Mouse (Mus musculus) urinary bladder, postnatal 4 days (tissue): ENCODE results near the gene Srcin1.

Experiments
- DNase-seq, 2 experiments: peaks; one replicate each; pipeline ENCODE4 v3.0.0; 2021 to 2022; ENCODE audit warnings: low spot score in 2 of 2

The Srcin1 gene

DNA sequence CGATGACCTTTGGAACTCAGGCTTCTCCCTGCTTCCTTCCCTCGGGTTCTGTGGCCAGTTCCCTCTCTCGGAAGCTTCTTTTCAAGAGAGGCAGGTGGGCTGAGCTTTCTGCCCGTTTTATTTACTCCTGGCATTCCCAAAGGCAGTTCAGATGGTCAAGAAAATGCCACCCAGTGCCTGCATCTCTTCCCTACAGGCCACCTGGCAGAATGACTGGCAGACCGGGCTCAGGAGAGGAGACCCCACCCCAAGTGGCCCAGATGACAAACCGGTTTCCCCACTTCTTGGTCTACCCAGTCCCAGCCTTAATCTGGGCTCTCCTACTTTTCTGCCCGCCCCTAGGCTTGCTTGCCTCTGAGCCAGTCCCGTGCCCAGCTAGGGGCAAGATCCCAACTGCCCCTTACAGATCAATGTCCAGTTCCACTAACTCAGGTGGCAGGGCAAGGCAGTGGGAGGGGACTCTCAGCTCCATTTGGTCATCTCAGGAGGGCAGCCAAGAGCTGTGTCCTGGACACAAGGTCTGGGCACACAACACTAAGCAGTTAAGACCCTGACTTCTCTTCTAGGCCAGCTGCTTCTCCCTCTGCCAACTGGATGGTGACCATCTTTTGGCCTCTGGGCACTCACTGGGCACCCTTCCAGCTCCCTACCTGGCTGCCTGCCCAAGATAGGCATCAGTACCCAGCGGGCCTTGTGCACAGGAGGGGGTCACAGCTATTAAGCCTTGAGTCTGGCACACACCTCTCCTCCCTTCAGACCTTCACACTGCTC is at the start of gene Srcin1:
Gene Srcin1 (minus strand): TSS at position 51 of the 771 bp plus-strand sequence.
- DNase-seq: peak in 1 of 2 experiments; percentile 71

DNA sequence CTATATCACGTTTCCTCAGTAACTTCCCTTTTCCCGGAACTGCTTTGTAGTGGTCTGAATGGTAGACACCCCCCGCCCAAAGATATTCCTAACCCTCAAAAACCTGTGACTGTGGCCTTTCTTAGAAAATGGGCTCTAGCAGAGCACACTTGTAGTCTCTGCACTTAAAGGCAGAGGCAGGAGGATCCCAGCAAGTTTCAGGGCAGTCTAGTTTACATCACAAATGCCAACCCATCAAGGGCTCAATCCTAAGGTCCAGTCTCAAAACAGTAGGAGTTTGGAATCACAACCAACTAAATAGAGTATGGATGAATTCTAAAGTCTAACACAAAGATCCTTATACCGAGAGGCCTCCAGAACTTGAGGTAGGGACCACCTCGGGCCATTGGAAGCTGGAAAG is 49.6 kb upstream of the Srcin1 start:
- DNase-seq: no peak

DNA sequence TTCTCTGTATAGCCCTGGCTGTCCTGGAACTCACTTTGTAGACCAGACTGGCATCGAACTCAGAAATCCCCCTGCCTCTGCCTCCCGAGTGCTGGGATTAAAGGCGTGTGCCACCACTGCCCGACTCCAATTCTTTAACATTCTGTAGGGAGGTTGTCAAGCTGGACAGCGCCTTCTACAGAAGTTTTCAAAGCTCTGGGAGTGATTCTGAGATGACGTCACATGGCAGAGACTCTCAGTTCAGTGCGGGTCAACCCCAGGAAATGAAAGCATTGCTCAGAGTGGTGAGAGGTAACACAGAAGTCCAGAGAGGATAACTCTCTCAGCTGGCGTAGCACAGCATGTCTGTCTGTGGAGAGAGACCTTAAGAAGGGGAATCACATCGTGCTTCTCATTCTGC is 47.2 kb upstream of the Srcin1 start:
- DNase-seq: no peak

DNA sequence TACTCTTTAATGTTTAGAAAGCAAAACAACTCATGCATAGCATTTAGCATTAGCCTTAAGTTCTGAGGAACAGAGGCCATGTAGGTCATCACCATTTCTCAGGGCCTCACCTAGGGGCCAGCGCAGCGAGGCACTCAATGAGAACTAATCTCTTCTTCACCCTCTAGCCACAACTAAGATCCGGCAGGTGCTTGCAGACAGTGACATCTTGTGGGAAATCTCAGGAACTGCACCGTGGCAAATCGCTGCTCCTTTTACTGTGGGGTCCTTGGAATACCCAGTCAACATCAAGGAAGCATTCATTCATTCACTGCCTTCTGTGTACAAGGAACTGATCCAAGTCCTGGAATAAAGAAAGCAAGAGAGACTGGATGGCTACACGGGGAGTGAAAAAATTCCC is 46.5 kb upstream of the Srcin1 start:
- DNase-seq: peak; percentile 42 to 69

DNA sequence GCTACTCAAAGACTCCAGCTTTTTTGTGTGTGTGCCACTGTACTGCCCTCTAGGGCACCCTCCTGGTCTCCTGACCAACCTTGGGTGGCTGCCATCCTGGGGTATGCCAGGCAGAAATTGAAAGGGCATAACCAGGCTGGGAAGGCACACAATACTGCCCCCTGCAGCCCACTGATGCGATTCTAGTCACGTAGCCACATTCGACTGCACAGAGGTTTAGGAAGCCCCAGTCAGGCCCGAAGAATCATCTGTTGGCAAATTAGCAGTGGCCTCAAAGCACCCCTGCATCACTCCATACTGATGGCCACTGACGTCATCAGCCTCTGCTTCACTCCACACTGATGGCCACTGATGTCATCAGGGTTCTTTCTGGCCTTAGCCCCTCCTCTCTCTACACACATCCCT is 43.4 kb upstream of the Srcin1 start:
- DNase-seq: peak; percentile 30 to 69

DNA sequence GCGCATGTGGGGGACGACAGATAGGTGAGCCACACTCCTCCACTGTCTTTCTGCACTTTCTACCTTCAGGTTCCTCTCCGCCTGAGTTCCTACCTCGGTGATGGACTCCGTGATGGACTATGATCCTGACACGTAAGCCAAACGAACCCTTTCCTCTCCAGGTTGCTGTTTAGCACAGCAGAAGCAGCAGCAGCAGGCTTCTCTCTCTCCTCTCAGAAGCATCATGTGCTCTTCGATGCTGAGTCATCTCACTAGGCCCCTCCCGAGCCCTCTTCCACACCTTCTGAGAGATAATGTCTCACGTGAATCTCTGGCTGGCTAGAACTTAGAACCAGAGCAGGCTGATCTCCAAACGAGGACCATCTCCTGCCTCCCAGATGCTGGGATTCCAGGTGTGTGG is 42.4 kb upstream of the Srcin1 start:
- no peak for DNase-seq

DNA sequence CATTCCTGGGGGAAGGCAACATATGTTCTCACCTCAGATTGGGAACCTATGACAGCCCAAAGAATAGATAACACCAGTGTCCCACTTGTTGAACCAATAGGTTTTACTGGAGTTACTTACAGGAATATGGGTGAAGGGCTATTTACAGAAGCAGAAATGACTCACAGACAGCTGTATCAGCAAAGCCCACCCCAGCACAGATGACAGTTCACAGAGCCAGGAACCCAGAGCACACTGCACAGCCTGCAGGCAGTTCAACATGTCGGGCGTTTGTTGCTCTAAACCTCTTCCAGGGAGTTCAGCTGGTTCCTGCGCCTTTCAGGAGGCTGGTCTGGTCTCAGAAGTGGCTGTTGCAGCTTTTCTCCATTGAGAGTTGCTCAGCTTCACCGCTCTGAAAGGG is 39.3 kb upstream of the Srcin1 start:
- DNase-seq: no peak

DNA sequence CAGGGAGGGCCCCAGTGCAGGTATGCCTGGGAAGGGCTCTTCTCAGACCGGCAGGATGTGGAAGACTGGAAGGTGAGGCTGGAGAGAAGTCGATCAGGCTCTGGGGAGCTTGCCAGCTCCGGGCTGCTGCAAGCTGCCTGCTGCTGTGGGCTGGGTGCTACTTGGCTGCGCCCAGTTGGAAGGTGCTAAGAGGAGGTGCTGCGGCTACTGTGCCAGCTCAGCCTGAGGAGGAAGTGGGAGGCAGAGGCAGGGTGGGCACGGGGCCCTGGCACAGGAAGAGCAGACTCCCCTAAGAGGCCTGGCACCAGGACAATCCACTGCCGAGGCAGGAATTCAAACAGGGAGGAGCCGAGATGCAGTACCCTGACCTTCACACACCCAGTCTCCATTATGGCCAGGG is 35.1 kb upstream of the Srcin1 start:
- DNase-seq: no peak

DNA sequence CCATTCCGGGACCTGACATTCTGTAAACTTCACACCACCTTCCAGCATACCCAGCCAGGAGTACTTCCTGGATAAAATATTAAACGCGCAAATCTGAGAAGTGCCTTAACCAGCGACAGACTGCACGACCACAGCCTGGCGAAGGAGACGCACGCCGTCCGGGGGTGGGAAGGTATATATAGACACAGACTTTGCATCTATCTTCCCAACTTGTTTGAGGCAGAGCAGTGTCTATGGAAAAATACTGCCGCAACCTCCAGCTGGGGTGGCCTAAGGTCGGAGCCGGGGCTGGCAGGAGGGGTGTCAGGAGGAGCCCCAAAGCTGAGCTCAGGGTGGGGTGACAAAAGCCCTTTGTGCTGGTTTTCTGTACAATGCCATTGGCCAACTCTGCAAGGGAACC is 33.8 kb upstream of the Srcin1 start:
- no peak for DNase-seq

DNA sequence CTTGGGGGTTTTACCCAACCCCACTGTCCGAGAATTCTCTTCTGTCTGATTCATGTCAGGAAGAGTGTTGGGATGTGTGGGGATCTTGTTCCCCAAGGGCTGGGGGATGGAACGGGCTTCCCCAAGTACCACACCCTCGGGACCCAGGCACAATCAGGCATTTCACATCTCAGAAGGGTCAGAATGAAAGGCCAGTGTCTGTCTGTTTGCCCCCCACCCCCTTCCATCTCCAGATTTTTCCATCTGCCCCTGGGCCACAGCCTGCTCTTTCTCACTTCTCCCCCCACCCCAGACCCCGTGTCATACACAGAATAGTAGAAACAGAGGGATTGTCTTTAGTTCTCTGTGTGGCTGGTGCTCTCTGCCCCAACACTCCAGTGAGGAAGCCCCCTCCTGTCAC is 32.9 kb upstream of the Srcin1 start:
- DNase-seq: no peak

DNA sequence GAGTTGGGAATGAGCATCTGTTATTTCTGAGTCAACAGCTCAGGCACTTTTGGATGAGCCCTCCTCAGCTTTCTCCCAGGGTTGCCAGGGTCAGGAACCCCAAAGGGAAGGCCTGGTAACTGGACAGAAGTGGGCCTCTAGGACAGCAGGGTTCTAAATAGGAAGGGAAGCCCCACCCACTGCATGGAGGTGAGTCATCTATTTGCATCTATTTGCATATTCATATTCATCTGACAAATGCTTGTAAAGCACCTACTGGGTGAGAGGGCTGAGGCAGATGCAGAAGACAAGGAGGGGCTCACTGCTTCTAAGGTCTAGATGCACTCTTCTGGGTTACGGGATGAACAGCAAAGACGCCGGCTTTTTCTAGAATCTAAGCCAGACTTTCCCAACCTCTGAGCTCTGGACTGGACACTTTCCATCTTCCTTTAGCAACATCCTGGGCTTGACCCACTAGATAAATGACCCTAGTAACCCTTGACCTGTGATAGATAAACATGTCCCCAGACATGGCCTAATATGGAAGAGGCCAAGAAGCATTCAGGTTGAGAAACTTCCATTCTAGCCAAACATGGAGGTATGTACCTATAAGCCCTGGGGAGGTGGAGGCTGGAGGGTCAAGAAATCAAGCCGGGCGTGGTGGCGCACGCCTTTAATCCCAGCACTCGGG is 31.2 kb upstream of the Srcin1 start:
- no peak for DNase-seq

DNA sequence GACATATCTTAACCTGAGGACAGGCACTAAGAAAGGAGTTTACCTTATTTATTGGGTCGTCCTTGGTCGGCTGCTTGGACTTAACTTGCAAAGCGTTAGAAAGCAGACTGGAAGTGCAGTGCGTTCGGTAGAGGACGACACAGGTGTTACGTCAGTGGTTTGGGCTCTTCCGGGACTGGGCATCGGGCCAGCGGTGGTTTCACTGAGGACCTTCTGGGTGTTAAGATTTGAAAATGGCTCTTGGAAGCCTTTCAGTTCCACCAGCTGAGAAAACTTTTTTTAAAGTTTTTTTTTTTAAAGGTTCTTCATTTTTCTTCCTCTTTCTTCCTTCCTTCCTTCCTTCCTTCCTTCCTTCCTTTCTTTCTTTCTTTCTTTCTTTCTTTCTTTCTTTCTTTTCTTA is 27.9 kb upstream of the Srcin1 start:
- DNase-seq: no peak

DNA sequence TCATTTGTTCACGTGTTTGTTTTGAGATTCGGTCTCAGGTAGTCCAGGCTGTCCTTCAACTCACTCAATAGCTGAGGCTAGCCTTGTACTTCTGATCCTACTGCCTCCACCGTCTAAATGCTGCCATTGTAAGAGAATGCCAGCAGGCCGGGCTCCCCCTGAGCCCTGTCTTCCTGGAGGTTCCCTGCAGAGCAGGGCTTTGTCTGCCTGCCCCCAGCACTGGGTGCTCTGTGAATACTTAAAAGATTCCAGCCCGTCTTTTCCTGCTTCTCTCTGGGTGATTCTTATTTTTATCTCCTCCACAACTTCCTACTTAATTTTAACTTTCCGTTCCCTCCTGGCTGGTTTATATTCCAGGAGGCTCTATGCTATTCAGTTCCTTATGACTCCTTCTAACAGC is 26.2 kb upstream of the Srcin1 start:
- no peak for DNase-seq

DNA sequence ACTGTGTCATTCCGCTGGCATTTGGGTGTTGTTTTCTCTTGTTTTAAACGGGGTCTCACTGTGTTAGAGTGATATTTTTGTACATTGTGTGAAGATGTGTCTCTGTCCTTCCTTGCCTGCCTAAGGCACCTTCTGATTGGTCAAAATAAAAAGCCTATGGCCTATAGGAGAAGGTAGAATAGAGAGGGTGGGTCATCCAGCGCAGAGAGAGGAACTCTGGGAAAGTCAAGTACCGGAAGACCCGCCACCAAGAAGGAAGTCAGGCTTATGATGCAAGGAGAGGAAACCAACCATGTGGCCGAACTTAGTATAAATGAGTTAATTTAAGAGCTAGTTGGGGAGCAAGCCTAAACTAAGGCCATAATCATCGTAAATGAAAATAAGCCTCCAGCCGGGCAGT is 23.1 kb upstream of the Srcin1 start:
- no peak for DNase-seq

DNA sequence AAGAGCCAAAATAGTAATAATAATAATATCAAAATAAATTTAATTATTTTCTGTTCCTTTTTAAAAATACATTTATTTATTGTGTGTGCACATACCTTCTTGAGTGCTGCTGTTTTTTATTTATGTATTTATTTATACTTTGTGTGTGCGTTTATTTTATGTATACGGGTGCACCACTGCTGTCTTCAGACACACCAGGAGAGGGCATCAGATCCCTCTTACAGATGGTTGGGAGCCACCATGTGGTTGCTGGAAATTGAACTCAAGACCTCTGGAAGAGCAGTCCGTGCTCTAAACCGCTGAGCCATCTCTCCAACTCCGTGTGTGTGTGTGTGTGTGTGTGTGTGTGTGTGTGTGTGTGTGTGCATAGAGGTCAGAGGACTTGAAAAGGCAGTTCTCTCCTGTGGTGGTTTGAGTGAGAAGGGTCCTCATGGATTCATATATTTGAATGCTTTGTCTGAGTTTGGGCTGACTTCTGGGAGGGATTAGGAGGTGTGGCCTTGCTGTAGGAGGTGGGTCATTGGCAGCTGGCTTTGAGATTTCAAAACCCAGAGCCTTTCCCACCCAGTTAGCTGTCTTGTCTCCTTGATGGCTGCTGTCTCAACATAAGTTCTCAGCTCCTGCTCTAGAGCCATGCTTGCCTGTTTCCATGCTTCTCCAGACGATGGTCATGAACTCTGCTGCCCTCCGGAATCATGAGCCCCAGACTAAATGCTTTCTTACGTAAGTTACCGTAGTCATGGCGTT is 22.1 kb upstream of the Srcin1 start:
- DNase-seq: no peak

DNA sequence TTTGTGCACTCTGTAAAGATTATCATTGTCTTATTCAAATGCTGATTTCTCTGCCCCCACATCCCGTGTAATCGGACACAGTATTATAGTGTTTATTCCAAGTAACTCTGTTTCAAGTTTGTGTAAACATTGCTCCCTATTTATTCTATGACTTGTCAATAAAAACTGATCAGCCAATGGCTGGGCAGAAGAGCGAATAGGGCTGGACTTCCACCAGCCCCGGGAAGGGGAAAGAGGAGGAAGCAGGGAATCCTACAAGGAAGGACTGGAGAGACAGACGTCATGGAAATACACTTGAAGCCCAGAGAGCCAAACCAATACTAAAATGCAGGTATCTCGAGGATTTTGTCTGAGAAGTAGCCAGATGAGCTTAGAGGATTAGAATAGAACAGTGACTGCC is 18.1 kb upstream of the Srcin1 start:
- no peak for DNase-seq

DNA sequence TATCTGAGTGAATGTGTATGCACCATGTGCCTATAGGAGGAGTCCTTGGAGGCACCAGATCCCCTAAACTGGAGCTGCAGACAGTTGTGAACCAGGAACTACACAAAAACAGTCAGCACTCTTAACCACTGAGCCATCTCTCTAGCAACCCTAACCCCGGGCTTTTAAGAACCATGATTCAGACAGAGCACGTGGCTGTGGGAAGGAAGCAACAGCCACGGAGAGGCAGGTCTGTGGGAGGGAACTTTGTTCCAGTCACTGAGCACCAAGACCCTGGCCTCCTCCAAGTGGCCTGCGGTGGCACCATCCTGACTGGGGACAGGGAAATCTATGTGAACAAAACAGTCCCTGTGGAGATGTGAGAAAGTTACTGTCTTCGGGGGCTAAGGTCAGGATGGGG is 15.9 kb upstream of the Srcin1 start:
- DNase-seq: no peak

DNA sequence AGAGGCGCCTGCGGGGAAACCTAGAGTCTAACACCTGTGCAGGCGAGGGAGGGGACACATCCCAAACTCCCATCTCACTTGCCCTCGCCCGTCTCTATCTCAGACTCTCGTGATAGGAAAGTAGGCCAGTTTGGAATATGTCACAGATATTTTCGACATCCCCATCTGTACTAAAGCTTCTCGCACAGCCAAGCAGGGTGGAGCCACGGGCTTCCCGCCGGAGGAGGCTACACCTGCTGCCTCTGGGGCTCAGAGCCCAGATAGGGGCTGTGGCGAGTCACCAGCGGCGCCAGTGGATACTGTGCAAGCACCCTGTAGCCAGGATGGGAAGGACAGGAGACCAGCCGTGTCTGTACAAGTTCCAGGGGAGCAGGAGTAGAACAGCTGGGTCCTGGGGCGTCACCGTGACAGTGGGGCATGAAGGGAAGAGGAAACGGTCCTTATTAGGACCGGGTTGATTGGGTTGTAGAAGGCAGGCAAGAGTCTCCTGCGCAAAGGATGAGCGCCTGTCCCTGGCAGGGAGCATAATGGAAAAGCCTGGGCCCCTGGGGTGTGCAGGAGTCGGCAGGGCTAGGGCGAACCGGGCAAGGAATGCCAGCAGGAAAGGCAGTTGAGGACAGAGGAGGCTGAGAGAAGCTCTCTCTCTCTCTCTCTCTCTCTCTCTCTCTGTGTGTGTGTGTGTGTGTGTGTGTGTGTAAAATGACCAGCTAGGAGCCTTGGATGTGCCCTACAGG is 14.4 kb upstream of the Srcin1 start:
- no peak for DNase-seq

DNA sequence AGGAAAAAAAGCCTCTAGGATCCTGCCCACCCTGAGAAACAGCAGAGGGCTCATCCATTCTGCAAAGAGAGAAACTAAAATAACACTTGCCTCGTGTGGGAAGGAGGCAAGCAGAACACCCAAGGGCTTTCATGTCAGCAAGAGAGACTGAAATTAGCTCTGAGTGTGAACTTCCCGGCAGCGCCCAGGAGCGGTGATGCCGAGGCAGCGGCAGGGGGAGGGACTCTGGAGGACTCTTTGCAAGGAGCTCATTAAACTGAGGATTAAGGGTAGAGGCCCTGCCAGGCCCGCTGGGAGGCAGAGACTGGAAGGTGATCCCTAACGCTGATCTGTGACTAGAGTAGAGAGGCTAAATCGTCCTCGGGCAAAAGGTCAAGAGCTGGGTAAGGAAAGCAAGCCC is 13.2 kb upstream of the Srcin1 start:
- no peak for DNase-seq

DNA sequence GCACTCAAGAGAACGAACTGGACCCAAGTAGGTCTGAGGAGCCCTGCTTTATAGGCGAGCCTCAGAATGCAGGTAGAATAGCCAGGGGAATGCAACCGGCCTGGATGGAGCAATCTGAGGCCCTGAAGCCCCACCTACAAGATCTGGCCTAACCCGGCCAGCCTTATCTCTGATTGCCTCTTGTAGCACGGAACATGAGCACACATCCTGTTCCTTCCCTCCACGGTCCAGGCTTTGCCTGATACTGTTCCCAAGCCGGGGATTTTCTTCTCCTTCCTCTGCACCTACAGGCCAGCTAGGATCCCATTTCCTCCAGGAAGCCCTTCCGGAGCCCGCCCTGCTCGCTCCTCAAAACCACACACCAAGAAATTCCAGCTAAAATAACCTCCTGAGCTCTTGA is 9.9 kb upstream of the Srcin1 start:
- no peak for DNase-seq

DNA sequence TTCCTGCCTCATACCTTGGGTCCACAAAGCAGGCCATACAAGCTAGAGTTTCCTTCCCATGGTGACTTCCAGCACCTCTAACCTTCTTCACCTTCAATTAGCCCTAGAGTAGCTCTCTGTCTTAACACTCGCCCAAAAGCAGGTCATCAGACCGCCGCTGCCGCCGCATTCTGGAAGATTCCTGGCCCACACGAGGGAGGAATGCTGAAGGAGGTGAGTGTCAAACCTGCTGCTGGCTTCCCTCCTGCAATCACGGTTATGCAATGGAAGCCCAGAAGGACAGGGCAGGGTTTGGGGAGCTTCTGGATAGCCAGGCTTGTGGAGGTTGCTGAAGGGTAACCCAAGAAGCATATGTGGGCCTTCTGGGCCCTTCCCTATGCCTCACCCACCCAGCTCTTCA is 8.5 kb upstream of the Srcin1 start:
- no peak for DNase-seq
